Mouse (Mus musculus) ES-E14 (cell line): ENCODE results near the gene Tmem108. TPM values are rescaled to one million over a fixed set of nuclear protein-coding genes. Genes with fewer than 3 reads are reported as not detected.

Experiments used
- DNase-seq: peaks from one replicate; pipeline ENCODE4 v3.0.0-alpha.2; 2013; ENCODE audit warnings: low read depth, low spot score
- H3K27ac ChIP-seq: 2 replicates; pipeline ENCODE4 v1.5.1; 2012; ENCODE audit warnings: low read depth, mild to moderate bottlenecking, low read length, moderate library complexity, mixed read lengths; ENCODE audit not compliant: poor library complexity, insufficient read depth, severe bottlenecking
- H3K36me3 ChIP-seq: 2 replicates; pipeline ENCODE4 v1.6.1; 2012; ENCODE audit warnings: mild to moderate bottlenecking, low read length, moderate library complexity, mixed read lengths; ENCODE audit not compliant: control insufficient read depth, poor library complexity, insufficient read depth, severe bottlenecking
- H3K4me1 ChIP-seq, 2 experiments: fragments of 150-350 bp in 1 of 2; sonication (generic) in 1 of 2; 2 replicates each; pipeline ENCODE4 v1.6.1; 2012; ENCODE audit warnings: low read length in 2 of 2, mild to moderate bottlenecking in 1 of 2, mixed read lengths in 1 of 2; ENCODE audit not compliant: control insufficient read depth in 2 of 2, insufficient read depth in 2 of 2, poor library complexity in 1 of 2
- H3K4me3 ChIP-seq, 2 experiments: fragments of 150-350 bp in 1 of 2; sonication (generic) in 1 of 2; 2 replicates each; pipeline ENCODE4 v1.5.1; 2012; ENCODE audit warnings: low read length in 2 of 2, low read depth in 1 of 2, mild to moderate bottlenecking in 1 of 2, mixed read lengths in 1 of 2; ENCODE audit not compliant: insufficient read depth in 1 of 2, poor library complexity in 1 of 2, severe bottlenecking in 1 of 2
- H3K9ac ChIP-seq: 2 replicates; pipeline ENCODE4 v1.6.1; 2012; ENCODE audit warnings: low read depth, mild to moderate bottlenecking, low read length, mixed read lengths; ENCODE audit not compliant: poor library complexity, insufficient read depth, severe bottlenecking
- H3K9me3 ChIP-seq: fragments of 150-350 bp; sonication (generic); 2 replicates; pipeline ENCODE4 v1.6.1; 2012; ENCODE audit warnings: low read depth, mild to moderate bottlenecking, low read length; ENCODE audit not compliant: control insufficient read depth, insufficient read depth
- CHD2 ChIP-seq: IDR thresholded peaks from 2 replicates; pipeline ENCODE4 v1.6.1; 2014; ENCODE audit warnings: mild to moderate bottlenecking, low read depth, low read length, inconsistent platforms
- HCFC1 ChIP-seq: IDR thresholded peaks from 2 replicates; pipeline ENCODE4 v1.6.1; 2012; ENCODE audit warnings: low read length, inconsistent platforms, borderline replicate concordance; ENCODE audit not compliant: insufficient read depth
- MAFK ChIP-seq: IDR thresholded peaks from 2 replicates; pipeline ENCODE4 v1.6.1; 2014; ENCODE audit warnings: mild to moderate bottlenecking, low read depth, low read length, inconsistent platforms; ENCODE audit not compliant: insufficient read depth
- ZC3H11A ChIP-seq: IDR thresholded peaks from 2 replicates; pipeline ENCODE4 v1.6.1; 2012; ENCODE audit warnings: low read depth, mild to moderate bottlenecking, inconsistent platforms, low read length, borderline replicate concordance
- ZNF384 ChIP-seq: IDR thresholded peaks from 2 replicates; pipeline ENCODE4 v1.6.1; 2012; ENCODE audit warnings: low read depth, low read length, inconsistent platforms
- in situ Hi-C, 2 experiments: fragments of 600-800 bp; cut with MboI; formaldehyde crosslinking; loops; one replicate each; pipeline ENCODE4 v1.15.1; 2025; ENCODE audit warnings: low sequenced_read_pairs in 2 of 2, inconsistent platforms in 1 of 2; ENCODE audit not compliant: unreplicated experiment in 2 of 2
- total RNA-seq: library from RNA; depleted of rRNA; stranded (reverse); fragments of 300-350 nt; gene quantifications from 2 replicates; pipeline ENCODE4 v1.2.3, GENCODE M21; 2012

The Tmem108 gene
- total RNA-seq, 1 experiment = 3.1 TPM

DNA sequence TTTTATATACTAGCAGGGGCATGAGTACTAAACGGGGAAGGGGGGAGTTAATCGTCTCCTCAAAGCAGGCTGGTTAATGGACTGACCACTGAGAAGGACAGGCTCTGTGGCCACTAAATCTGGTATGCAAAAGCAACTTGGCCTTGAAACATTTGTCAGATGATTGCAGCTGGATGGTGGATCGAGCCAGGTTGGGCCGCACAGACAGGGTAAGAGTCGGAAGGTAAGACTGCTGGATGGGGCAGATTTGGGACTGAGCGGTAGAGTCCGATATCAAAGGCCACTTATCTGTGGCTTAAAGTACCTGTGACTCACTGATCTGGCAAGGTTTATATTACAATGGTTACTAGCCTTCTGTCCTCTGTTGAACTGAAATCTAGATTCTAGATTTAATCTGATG, 115.9 kb downstream of the Tmem108 start:
- H3K4me3 ChIP-seq = no peak overlapping the region
- TF ChIP-seq MAFK (no peak), ZC3H11A (no peak), ZNF384 (no peak), CHD2 (no peak), HCFC1 (no peak)
- no peaks in the 10 kb centered on the region; a peak in 1 of 4 replicates for H3K4me1 ChIP-seq
- no peak overlapping the region for H3K27ac ChIP-seq
- no peaks in the 10 kb centered on the region for H3K36me3 ChIP-seq
- DNase-seq = no peak
- H3K9ac ChIP-seq = no peak overlapping the region
- in situ Hi-C loops = no loop called here
- H3K9me3 ChIP-seq = no peaks in the 10 kb centered on the region

DNA sequence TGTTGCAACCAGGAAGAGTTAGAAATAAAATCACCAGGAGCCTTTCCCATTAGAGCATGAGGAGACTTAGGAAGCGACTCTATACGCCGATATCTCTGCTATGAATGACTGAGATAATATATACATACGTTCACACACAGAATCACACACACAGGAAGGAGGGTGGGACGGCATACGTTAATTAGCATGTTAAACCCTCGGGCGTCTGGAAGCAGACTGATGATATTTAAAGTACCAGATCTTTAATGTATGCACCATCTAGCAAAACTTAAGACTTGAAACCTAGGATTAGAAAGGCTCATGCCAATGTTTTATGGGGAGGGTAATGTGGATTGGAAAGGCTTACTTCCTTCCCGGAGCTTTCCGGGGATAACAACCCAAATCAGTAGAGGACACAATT, 119.3 kb downstream of the Tmem108 start:
- H3K9ac ChIP-seq = no peak overlapping the region
- no peak for TF ChIP-seq HCFC1
- no peak for TF ChIP-seq MAFK
- no peak overlapping the region for H3K27ac ChIP-seq
- H3K9me3 ChIP-seq = no peaks in the 10 kb centered on the region
- no peaks in the 10 kb centered on the region; a peak in 1 of 4 replicates for H3K4me1 ChIP-seq
- H3K36me3 ChIP-seq = no peaks in the 10 kb centered on the region
- in situ Hi-C loops = no loop called here
- no peak for DNase-seq
- H3K4me3 ChIP-seq = no peak overlapping the region

DNA sequence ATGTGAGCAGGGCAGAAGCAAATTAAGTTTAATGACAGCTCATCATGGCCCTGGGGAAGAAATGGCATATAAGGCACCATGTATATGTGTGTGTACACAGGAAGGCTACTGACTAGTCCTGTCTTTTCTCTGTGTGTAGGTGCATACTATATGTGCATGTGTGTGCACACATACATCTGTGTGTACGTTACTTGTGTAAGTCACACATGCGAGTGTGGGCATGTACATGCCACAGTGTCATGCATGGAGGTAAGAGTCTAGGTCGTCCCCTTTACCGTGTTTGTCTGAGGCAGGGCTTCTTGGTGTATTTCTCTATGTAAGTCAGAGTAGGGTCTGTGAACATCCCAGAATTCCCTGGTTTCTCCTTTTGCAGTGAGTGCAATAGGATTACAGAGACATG, 120.3 kb downstream of the Tmem108 start:
- in situ Hi-C loops = no loop called here
- TF ChIP-seq MAFK (no peak), ZNF384 (no peak), HCFC1 (no peak), ZC3H11A (no peak)
- Histone ChIP-seq H3K4me1 (peaks cover 0 to 4% of the 10 kb centered on the region in 2 experiments; a peak in 1 of 4 replicates), H3K9me3 (no peaks in the 10 kb centered on the region), H3K4me3 (no peak overlapping the region), H3K9ac (no peak overlapping the region), H3K27ac (no peak overlapping the region), H3K36me3 (no peaks in the 10 kb centered on the region)
- DNase-seq = no peak

DNA sequence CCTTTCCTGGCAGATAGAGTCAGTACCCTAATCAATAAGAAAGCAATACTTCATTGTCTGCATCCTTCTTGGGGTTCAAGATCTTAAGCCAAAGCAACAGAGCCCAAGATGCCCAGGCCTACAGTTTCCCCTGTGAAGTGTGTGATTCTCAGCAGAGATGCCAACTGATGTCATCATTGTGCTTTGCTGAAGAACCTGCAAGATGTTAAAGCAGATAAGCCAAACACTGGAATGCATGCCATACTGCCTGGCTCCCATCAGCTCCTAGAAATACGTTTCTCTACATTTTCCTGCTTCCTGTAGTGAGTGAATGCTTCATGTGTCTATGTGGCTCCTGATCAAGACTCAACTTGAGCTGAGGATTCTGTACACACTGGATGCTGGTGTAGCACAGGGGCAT, 122.2 kb downstream of the Tmem108 start:
- DNase-seq = no peak
- H3K4me3 ChIP-seq = no peak overlapping the region
- H3K27ac ChIP-seq = no peak overlapping the region
- no peaks in the 10 kb centered on the region for H3K36me3 ChIP-seq
- no peak overlapping the region for H3K9ac ChIP-seq
- in situ Hi-C loops = no loop called here
- no peaks in the 10 kb centered on the region for H3K9me3 ChIP-seq
- TF ChIP-seq HCFC1 = no peak
- TF ChIP-seq ZNF384 = no peak
- no peak for TF ChIP-seq CHD2
- no peak for TF ChIP-seq MAFK
- no peak for TF ChIP-seq ZC3H11A
- peaks cover 0 to 6% of the 10 kb centered on the region in 2 experiments; a peak in 1 of 4 replicates for H3K4me1 ChIP-seq

DNA sequence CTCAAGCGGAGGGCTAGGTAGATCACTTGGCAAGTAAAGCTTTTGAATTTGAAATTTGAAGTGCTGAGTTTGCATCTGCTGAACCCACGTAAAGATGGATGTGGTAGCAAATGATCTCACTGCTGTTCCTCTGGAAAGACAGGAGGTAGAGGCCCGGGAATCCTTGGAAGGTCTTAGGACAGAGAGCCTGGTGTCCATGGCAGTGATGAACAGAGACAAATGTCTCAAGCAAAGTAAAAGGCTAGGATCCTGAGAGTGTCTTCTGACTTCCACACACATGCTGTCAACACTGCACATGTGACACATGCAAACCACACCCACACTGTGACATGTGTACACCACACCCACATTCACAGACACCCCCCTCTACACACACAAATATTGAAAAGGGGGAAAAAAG, 124.2 kb downstream of the Tmem108 start:
- Histone ChIP-seq H3K27ac (no peak overlapping the region), H3K9me3 (no peaks in the 10 kb centered on the region), H3K9ac (no peak overlapping the region), H3K4me1 (peaks cover 0 to 6% of the 10 kb centered on the region in 2 experiments; a peak in 1 of 4 replicates), H3K4me3 (no peak overlapping the region), H3K36me3 (no peaks in the 10 kb centered on the region)
- no peak for TF ChIP-seq ZNF384
- in situ Hi-C loops = no loop called here
- no peak for DNase-seq
